Mouse (Mus musculus): Measurements from ENCODE around the gene Xrcc5.

DNA sequence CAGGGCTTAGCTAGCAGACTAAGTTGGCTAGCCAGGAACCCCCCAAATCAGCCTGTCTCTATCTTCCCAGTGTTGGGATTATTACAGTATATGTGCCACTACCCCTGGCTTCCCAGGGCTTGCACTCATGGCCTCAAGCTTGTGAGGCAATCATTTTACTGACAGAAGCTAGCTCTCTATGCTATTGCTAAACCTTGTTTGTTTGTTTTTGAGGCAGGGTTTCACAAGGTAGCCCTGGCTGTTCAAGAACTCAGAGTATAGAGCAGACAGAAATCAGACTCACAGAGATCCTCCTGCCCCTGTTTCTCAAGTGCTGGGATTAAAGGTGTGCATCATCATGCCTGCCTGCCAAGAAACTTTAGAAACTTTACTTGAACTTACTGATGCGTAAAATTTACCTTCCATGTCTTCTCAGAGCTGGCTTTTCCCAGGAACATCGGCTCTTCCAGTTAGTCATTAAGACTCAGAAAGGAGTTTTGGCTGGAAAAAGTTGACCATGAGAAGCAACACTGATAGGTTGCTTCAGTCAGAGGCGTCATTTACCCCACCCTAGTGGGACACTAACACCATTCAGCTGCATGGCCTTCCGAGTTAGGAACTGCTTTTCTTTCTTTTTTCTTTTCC is 18.6 kb upstream of the Xrcc5 start:
- TF ChIP-seq POLR2A (IDR thresholded peaks at IDR 0.05; ENCODE audit: control insufficient read depth, extremely low read depth, insufficient read depth, low read length, poor library complexity) (no peak), CTCF (IDR thresholded peaks at IDR 0.05; ENCODE audit: borderline replicate concordance, control insufficient read depth, extremely low read depth, insufficient read depth, low read length, poor library complexity) (no peak)

Measured in thymus, adult 2 months (tissue).